Mouse (Mus musculus) intestine, embryonic 15.5 days (tissue): ENCODE results near the gene Gm49416. TPM values are rescaled to one million over a fixed set of nuclear protein-coding genes. Genes with fewer than 3 reads are reported as not detected.

Experiments
- polyA plus RNA-seq: library from polyadenylated mRNA; unstranded; fragments of >200 nt; fragmentation: Nextera tagmentation; extraction: Ambion mirVana; gene quantifications from 2 replicates; pipeline ENCODE4 v1.2.1, GENCODE M21; 2015

The Gm49416 gene
- polyA plus RNA-seq, 1 experiment from 2014 or later = not detected

Other genes starting within 250 kb of the Gm49416 start
- gene Chrm1, start 225.1 kb upstream of the Gm49416 start, polyA plus RNA-seq = 0.64 and 1.1 TPM in 2 replicates
- gene Slc3a2, start 165.6 kb upstream of the Gm49416 start, polyA plus RNA-seq = 161 and 163 TPM in 2 replicates
- 77.3 and 88.5 TPM in 2 replicates for gene Wdr74, start 153.1 kb upstream of the Gm49416 start, polyA plus RNA-seq
- gene 1700092M07Rik, start 148.2 kb upstream of the Gm49416 start, polyA plus RNA-seq = 1.8 TPM in 2 replicates
- gene Stx5a, start 147.5 kb upstream of the Gm49416 start, polyA plus RNA-seq = 119 and 121 TPM in 2 replicates
- gene Nxf1, start 131.9 kb upstream of the Gm49416 start, polyA plus RNA-seq = 143 and 146 TPM in 2 replicates
- gene Tmem223, start 117.9 kb upstream of the Gm49416 start, polyA plus RNA-seq = 164 and 177 TPM in 2 replicates
- 90.4 and 102 TPM in 2 replicates for gene Tmem179b, start 114.5 kb upstream of the Gm49416 start, polyA plus RNA-seq
- 25.2 and 26.9 TPM in 2 replicates for gene Taf6l, start 102.5 kb upstream of the Gm49416 start, polyA plus RNA-seq
- gene Polr2g, start 90.3 kb upstream of the Gm49416 start, polyA plus RNA-seq = 137 and 147 TPM in 2 replicates
- gene Zbtb3, start 86.4 kb upstream of the Gm49416 start, polyA plus RNA-seq = 4.0 and 4.6 TPM in 2 replicates
- 48.2 and 49.3 TPM in 2 replicates for gene Ttc9c, start 69.6 kb upstream of the Gm49416 start, polyA plus RNA-seq
- 5.1 and 5.4 TPM in 2 replicates for gene Hnrnpul2, start 68.9 kb upstream of the Gm49416 start, polyA plus RNA-seq
- not detected in 2 replicates for gene AC129217.1, start 59.2 kb upstream of the Gm49416 start, polyA plus RNA-seq
- gene Bscl2, start 51.5 kb upstream of the Gm49416 start, polyA plus RNA-seq = 40.6 and 48.3 TPM in 2 replicates
- gene Gng3, start 49.7 kb upstream of the Gm49416 start, polyA plus RNA-seq = 16.0 and 17.3 TPM in 2 replicates
- 1.6 and 2.0 TPM in 2 replicates for gene Lrrn4cl, start 38.2 kb upstream of the Gm49416 start, polyA plus RNA-seq
- gene Ubxn1, start 17.4 kb upstream of the Gm49416 start, polyA plus RNA-seq = 163 and 167 TPM in 2 replicates
- 62.7 and 63.9 TPM in 2 replicates for gene Uqcc3, start 8.0 kb upstream of the Gm49416 start, polyA plus RNA-seq
- gene Lbhd1, start 5.2 kb upstream of the Gm49416 start, polyA plus RNA-seq = 72.5 and 95.3 TPM in 2 replicates
- gene Gm49403, start 5.0 kb upstream of the Gm49416 start, polyA plus RNA-seq = not detected in 2 replicates
- gene 1810009A15Rik, start 73 bp upstream of the Gm49416 start, polyA plus RNA-seq = 86.5 and 95.2 TPM in 2 replicates
- 40.0 and 41.5 TPM in 2 replicates for gene Ints5, start 4.1 kb downstream of the Gm49416 start, polyA plus RNA-seq
- 92.6 and 93.3 TPM in 2 replicates for gene Ganab, start 9.1 kb downstream of the Gm49416 start, polyA plus RNA-seq
- 40.0 and 44.7 TPM in 2 replicates for gene B3gat3, start 31.4 kb downstream of the Gm49416 start, polyA plus RNA-seq
- 2.7 and 3.3 TPM in 2 replicates for gene Rom1, start 40.4 kb downstream of the Gm49416 start, polyA plus RNA-seq
- 24.2 and 28.4 TPM in 2 replicates for gene Eml3, start 40.6 kb downstream of the Gm49416 start, polyA plus RNA-seq
- 130 and 139 TPM in 2 replicates for gene Mta2, start 52.9 kb downstream of the Gm49416 start, polyA plus RNA-seq
- gene Tut1, start 64.9 kb downstream of the Gm49416 start, polyA plus RNA-seq = 29.7 and 30.4 TPM in 2 replicates
- gene Eef1g, start 78.1 kb downstream of the Gm49416 start, polyA plus RNA-seq = 436 and 453 TPM in 2 replicates
- 22.4 and 25.0 TPM in 2 replicates for gene Ahnak, start 100.4 kb downstream of the Gm49416 start, polyA plus RNA-seq
- not detected in 2 replicates for gene Scgb1a1, start 199.0 kb downstream of the Gm49416 start, polyA plus RNA-seq
- 10.4 and 12.6 TPM in 2 replicates for gene Asrgl1, start 246.7 kb downstream of the Gm49416 start, polyA plus RNA-seq